Mouse (Mus musculus) leukemia stem cell, adult 10-12 weeks (primary cell): Measurements from ENCODE around the gene Slc31a1. TPM values are rescaled to one million over a fixed set of nuclear protein-coding genes. Genes with fewer than 3 reads are reported as not detected.

Experiments used
- polyA plus RNA-seq: library from polyadenylated mRNA; stranded (reverse); fragments of >175 nt; gene quantifications from 2 replicates; pipeline ENCODE4 v1.2.3, GENCODE M21; 2012; ENCODE audit warnings: low replicate concordance

The Slc31a1 gene
- 0.73 and 2.3 TPM in 2 replicates for polyA plus RNA-seq

GRCm38 (mm10) chr4:62360088-62360804 lies at the start of gene Slc31a1, which contains the start of gene Fkbp15:
Gene Slc31a1, plus strand, starts transcription at chr4:62360727.
Gene Fkbp15, minus strand, starts transcription at chr4:62360548.

GRCm38 (mm10) chr4:62408601-62409282 lies 48.2 kb downstream of the Slc31a1 start, which contains the start of the genes Cdc26 and Prpf4:
Gene Cdc26, minus strand, starts transcription at chr4:62408642.
Gene Prpf4, plus strand, starts transcription at chr4:62408797.

DNA sequence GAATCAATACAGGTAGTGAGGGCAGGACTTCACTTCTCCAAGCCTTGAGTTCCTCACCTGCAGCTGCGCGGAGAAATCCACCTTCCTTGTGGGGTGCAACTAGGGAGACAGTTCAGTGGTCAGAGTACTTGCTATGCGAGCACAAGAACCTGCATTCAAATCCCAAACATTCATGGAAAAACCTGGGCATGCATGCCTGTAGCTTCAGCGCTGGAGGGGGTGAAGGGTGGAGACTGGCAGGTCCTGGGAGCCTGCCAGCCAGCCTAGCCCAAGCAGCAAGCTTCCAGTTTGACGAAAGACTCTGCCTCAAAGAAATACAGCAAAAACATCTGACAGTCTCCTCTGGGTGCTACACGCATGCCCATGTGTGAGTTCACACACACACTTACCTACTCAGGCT lies 74.6 kb downstream of the Slc31a1 start, which contains the start of gene Rnf183:
Gene Rnf183 (minus strand): TSS at position 172 of the 400 bp plus-strand sequence.

Other genes with a start within 250 kb of the Slc31a1 start
- not detected in 2 replicates for gene Mup21, start 209.9 kb upstream of the Slc31a1 start, polyA plus RNA-seq
- not detected in 2 replicates for gene Zfp37, start 129.7 kb upstream of the Slc31a1 start, polyA plus RNA-seq
- gene Slc31a2, start 98.2 kb upstream of the Slc31a1 start, polyA plus RNA-seq = 0.32 and 1.1 TPM in 2 replicates
- 17.7 and 18.4 TPM in 2 replicates for gene Fkbp15, start 179 bp upstream of the Slc31a1 start, polyA plus RNA-seq
- gene Cdc26, start 47.9 kb downstream of the Slc31a1 start, polyA plus RNA-seq = 1.3 and 8.1 TPM in 2 replicates
- 1.9 and 5.4 TPM in 2 replicates for gene Prpf4, start 48.1 kb downstream of the Slc31a1 start, polyA plus RNA-seq
- gene Rnf183, start 74.5 kb downstream of the Slc31a1 start, polyA plus RNA-seq = 0.12 and 0.59 TPM in 2 replicates
- 2.6 TPM in 2 replicates for gene Wdr31, start 110.2 kb downstream of the Slc31a1 start, polyA plus RNA-seq
- gene Bspry, start 119.3 kb downstream of the Slc31a1 start, polyA plus RNA-seq = 0.38 and 1.6 TPM in 2 replicates
- gene Hdhd3, start 142.7 kb downstream of the Slc31a1 start, polyA plus RNA-seq = 2.6 and 7.6 TPM in 2 replicates
- 526 and 768 TPM in 2 replicates for gene Alad, start 159.2 kb downstream of the Slc31a1 start, polyA plus RNA-seq
- gene Pole3, start 164.3 kb downstream of the Slc31a1 start, polyA plus RNA-seq = 28.5 and 35.6 TPM in 2 replicates
- gene 4933430I17Rik, start 164.6 kb downstream of the Slc31a1 start, polyA plus RNA-seq = not detected in 2 replicates
- 87.1 and 175 TPM in 2 replicates for gene Rgs3, start 199.1 kb downstream of the Slc31a1 start, polyA plus RNA-seq